Mouse (Mus musculus): Measurements from ENCODE around the gene Atp8a1.

DNA sequence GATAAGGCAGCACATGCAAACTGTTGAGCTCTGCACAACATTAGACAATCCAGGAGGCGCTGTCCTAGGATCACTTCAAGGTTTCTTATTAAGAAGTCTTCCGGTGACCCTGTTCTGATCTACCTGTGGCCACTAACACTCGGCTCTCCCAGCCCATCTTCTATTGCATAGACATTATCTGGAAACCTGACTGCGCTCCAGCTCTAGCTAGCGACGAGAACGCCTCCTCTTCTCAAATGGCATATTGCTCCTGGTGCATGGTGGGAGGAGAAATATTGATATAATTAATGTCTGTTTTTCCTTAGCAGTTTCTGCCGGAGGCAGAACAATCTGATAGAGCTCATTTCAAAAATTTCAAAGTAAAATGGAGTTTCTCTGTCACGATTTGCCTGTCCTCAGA lies 156.9 kb downstream of the Atp8a1 start:
- TF ChIP-seq POLR2A (IDR thresholded peaks at IDR 0.05; ENCODE audit: extremely low read depth, insufficient read depth, low read length) = no peak
- no peak for TF ChIP-seq CTCF (IDR thresholded peaks at IDR 0.05; ENCODE audit: low read depth, low read length)
